Mouse (Mus musculus) neural tube, embryonic 15.5 days (tissue): ENCODE results near the gene Prox1. TPM values are rescaled to one million over a fixed set of nuclear protein-coding genes. Genes with fewer than 3 reads are reported as not detected.

Experiments used
- polyA plus RNA-seq: library from polyadenylated mRNA; unstranded; fragments of >200 nt; fragmentation: Nextera tagmentation; extraction: Ambion mirVana; gene quantifications from 2 replicates; pipeline ENCODE4 v1.2.1, GENCODE M21; 2015

Gene Prox1
- polyA plus RNA-seq, 1 experiment from 2014 or later, result 9.1 TPM

Other genes starting within 250 kb of the Prox1 start
- gene Smyd2, start 248.4 kb downstream of the Prox1 start, polyA plus RNA-seq, result 92.6 and 94.7 TPM in 2 replicates